Comparison of ENCODE assay signal across 8 mouse cellular contexts in genomic region chr13:58148256-58148831, GRCm38 (mm10). TPM values are rescaled to one million over a fixed set of nuclear protein-coding genes. Genes with fewer than 3 reads are reported as not detected.
DNase-seq lines count a peak whose midpoint lies in the region; ATAC-seq lines count a peak whose summit lies in the region.

No protein-coding gene starts in this region.

- no peaks in the 10 kb centered on the region; the same call in 1 of the 2 replicates for H3K9me3 ChIP-seq in forebrain, embryonic 11.5 days (ENCODE audit: control insufficient read depth, low read length)
- no peaks in the 10 kb centered on the region for H3K9me3 ChIP-seq in hindbrain, embryonic 14.5 days (ENCODE audit: control insufficient read depth, low read length)
- no peaks in the 10 kb centered on the region for H3K9me3 ChIP-seq in limb, embryonic 15.5 days

- H3K4me3 ChIP-seq in forebrain, embryonic 11.5 days (ENCODE audit: low read depth, low read length) = peak overlapping the region; percentile 34
- peak overlapping the region; percentile 33 for H3K4me3 ChIP-seq in hindbrain, embryonic 14.5 days (replicated peaks; ENCODE audit: low read length)
- H3K4me3 ChIP-seq in limb, embryonic 15.5 days = peak overlapping the region; percentile 35

- H3K4me2 ChIP-seq in forebrain, embryonic 11.5 days (ENCODE audit: low read depth, low read length, severe bottlenecking) = peak overlapping the region; percentile 74
- H3K4me2 ChIP-seq in hindbrain, embryonic 14.5 days (replicated peaks) = peak overlapping the region; percentile 63
- H3K4me2 ChIP-seq in limb, embryonic 15.5 days = peak overlapping the region; percentile 48

- 1% methylated on average over 17 of the region's 17 CpGs for WGBS in forebrain, embryonic 11.5 days
- WGBS in hindbrain, embryonic 14.5 days = 2% methylated on average over 17 of the region's 17 CpGs
- under 1% methylated on average over 17 of the region's 17 CpGs for WGBS in limb, embryonic 15.5 days

- no peaks in the 10 kb centered on the region for H3K36me3 ChIP-seq in forebrain, embryonic 11.5 days (ENCODE audit: control insufficient read depth, insufficient read depth, low read length)
- no peaks in the 10 kb centered on the region for H3K36me3 ChIP-seq in hindbrain, embryonic 14.5 days (replicated peaks; ENCODE audit: control insufficient read depth, insufficient read depth)
- H3K36me3 ChIP-seq in limb, embryonic 15.5 days = no peaks in the 10 kb centered on the region

- H3K9ac ChIP-seq in forebrain, embryonic 11.5 days (ENCODE audit: low read length) = peak overlapping the region; percentile 37; the same call in 1 of the 2 replicates
- H3K9ac ChIP-seq in hindbrain, embryonic 14.5 days = peak overlapping the region; percentile 34; the same call in 1 of the 2 replicates
- no peak overlapping the region for H3K9ac ChIP-seq in limb, embryonic 15.5 days

- no peaks in the 10 kb centered on the region for H3K27me3 ChIP-seq in forebrain, embryonic 11.5 days (ENCODE audit: control insufficient read depth, insufficient read depth, low read length)
- no peaks in the 10 kb centered on the region for H3K27me3 ChIP-seq in hindbrain, embryonic 14.5 days (ENCODE audit: control insufficient read depth, insufficient read depth, low read length)
- H3K27me3 ChIP-seq in limb, embryonic 15.5 days = no peaks in the 10 kb centered on the region

- peak; percentile 66; the same call in 1 of the 2 replicates for ATAC-seq in cerebellum, adult (ENCODE audit: insufficient number of reproducible peaks, low FRiP score, low TSS enrichment)
- peak; percentile 93 for ATAC-seq in forebrain, embryonic 11.5 days (replicated peaks; ENCODE audit: low FRiP score)
- peak; percentile 85 for ATAC-seq in hindbrain, embryonic 14.5 days (ENCODE audit: low FRiP score)
- peak; percentile 82; the same call in 1 of the 2 replicates for ATAC-seq in limb, embryonic 15.5 days (ENCODE audit: insufficient number of reproducible peaks, low FRiP score, low TSS enrichment, low read depth)

- H3K4me1 ChIP-seq in forebrain, embryonic 11.5 days (replicated peaks; ENCODE audit: control insufficient read depth, insufficient read depth, low read length) = no peaks in the 10 kb centered on the region
- no peaks in the 10 kb centered on the region for H3K4me1 ChIP-seq in hindbrain, embryonic 14.5 days (replicated peaks; ENCODE audit: control insufficient read depth, insufficient read depth, low read length)
- peaks cover 7% of the 10 kb centered on the region for H3K4me1 ChIP-seq in limb, embryonic 15.5 days

- no peak overlapping the region for H3K27ac ChIP-seq in forebrain, embryonic 11.5 days (ENCODE audit: low read depth, low read length)
- H3K27ac ChIP-seq in hindbrain, embryonic 14.5 days = no peak overlapping the region
- no peak overlapping the region for H3K27ac ChIP-seq in limb, embryonic 15.5 days

- peak; percentile 40 for DNase-seq in spleen, adult 12 weeks (ENCODE audit: low spot score)
- no peak for DNase-seq in spleen, postnatal 36 days (ENCODE audit: low spot score in 2 of 2)
- DNase-seq in forebrain, embryonic 11.5 days (ENCODE audit: low spot score) = peak; percentile 84
- peak; percentile 72 for DNase-seq in hindbrain, embryonic 14.5 days (ENCODE audit: low spot score)
- DNase-seq in neural tube, embryonic 10.5 days (ENCODE audit: extremely low spot score, low spot score) = peak; percentile 87
- peak; percentile 27 to 34 for DNase-seq in urinary bladder, postnatal 36 days (ENCODE audit: low spot score in 2 of 2)

RNA-seq across cellular contexts. Expression of gene Idnk, which starts 9.1 kb away (rescaled TPM):
- 41.6 and 45.8 TPM in 2 replicates for polyA plus RNA-seq in forebrain, embryonic 11.5 days (2014; fragmentation: Nextera tagmentation; extraction: Ambion mirVana)
- polyA plus RNA-seq in hindbrain, embryonic 14.5 days (2014; fragmentation: Nextera tagmentation; extraction: Ambion mirVana) = 53.4 and 63.2 TPM in 2 replicates
- polyA plus RNA-seq in limb, embryonic 15.5 days (2015; fragmentation: Nextera tagmentation; extraction: Ambion mirVana) = 29.3 and 33.0 TPM in 2 replicates

RNA-seq across cellular contexts. Expression of gene Hnrnpa0, which starts 20.0 kb away (rescaled TPM):
- polyA plus RNA-seq in forebrain, embryonic 11.5 days (2014; fragmentation: Nextera tagmentation; extraction: Ambion mirVana) = 50.5 and 51.2 TPM in 2 replicates
- polyA plus RNA-seq in hindbrain, embryonic 14.5 days (2014; fragmentation: Nextera tagmentation; extraction: Ambion mirVana) = 50.2 and 56.9 TPM in 2 replicates
- polyA plus RNA-seq in limb, embryonic 15.5 days (2015; fragmentation: Nextera tagmentation; extraction: Ambion mirVana) = 27.8 and 31.7 TPM in 2 replicates

RNA-seq across cellular contexts. Expression of gene Klhl3, which starts 35.0 kb away (rescaled TPM):
- polyA plus RNA-seq in forebrain, embryonic 11.5 days (2014; fragmentation: Nextera tagmentation; extraction: Ambion mirVana) = 3.1 TPM in 2 replicates
- polyA plus RNA-seq in hindbrain, embryonic 14.5 days (2014; fragmentation: Nextera tagmentation; extraction: Ambion mirVana) = 10.8 and 11.9 TPM in 2 replicates
- 2.8 and 3.7 TPM in 2 replicates for polyA plus RNA-seq in limb, embryonic 15.5 days (2015; fragmentation: Nextera tagmentation; extraction: Ambion mirVana)

Comparison
In these comparisons a context has a peak if more than half of its experiments do, and no peak if none do; other contexts are left out.
1. DNase-seq: peak in spleen, adult 12 weeks (single experiment), forebrain, embryonic 11.5 days (single experiment), hindbrain, embryonic 14.5 days (single experiment), neural tube, embryonic 10.5 days (single experiment) and urinary bladder, postnatal 36 days (2 of 2); none in spleen, postnatal 36 days (0 of 2).
2. Peak in every context shown above with its lines, with median percentiles within 50 percentile points of each other: ATAC-seq, H3K4me2 ChIP-seq and H3K4me3 ChIP-seq.